Mouse (Mus musculus): Measurements from ENCODE around the gene Zbtb33.

- TF ChIP-seq CTCF (IDR thresholded peaks at IDR 0.05) (no peak), EP300 (IDR thresholded peaks at IDR 0.05) (no peak)
These were observed 24.3 kb upstream of the Zbtb33 start for GRCm38 (mm10) chrX:38165315-38165714.
